Mouse (Mus musculus): ENCODE results near the gene Cypt14. TPM values are rescaled to one million over a fixed set of nuclear protein-coding genes. Genes with fewer than 3 reads are reported as not detected.

Gene Cypt14
- polyA plus RNA-seq (2012): not detected in 2 replicates

DNA sequence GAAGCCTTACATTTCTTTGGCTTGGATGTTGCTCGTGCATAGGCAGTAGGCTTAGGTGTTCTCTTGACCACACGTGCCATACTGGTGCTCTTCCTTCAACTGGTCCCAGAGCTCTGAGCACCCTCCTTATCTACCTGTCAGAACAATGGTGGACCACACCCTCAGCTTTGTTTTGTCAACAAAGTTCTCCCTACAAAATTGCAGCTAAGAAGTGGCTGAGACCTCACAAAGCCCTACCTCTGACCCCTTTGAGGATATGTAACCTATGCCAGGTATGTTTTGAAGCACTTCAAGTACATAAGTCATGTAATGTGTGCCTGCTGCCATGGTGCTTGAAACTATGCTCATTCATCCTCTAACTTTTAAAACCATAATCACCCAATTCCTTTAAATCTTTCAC, at the start of gene Cypt14:
TSS of gene Cypt14 (minus strand) at position 101 of the 400 bp plus-strand sequence.

All from megakaryocyte-erythroid progenitor cell, adult 5 weeks (primary cell).